Comparison of ENCODE assay signal across 8 mouse cellular contexts in genomic region chr16:22430211-22430951, GRCm38 (mm10). TPM values are rescaled to one million over a fixed set of nuclear protein-coding genes. Genes with fewer than 3 reads are reported as not detected.
DNase-seq lines count a peak whose midpoint lies in the region; ATAC-seq lines count a peak whose summit lies in the region.

No protein-coding gene starts in this region.

- intact Hi-C loops in left cerebral cortex, postnatal 25 days (cut with DNase I) = loop anchor here (5.0 kb wide), 1 partner anchor 118 kb away; no protein-coding TSS in a partner anchor

- no peak for ATAC-seq in activated CD4-positive, CD25-positive, alpha-beta regulatory T cell, adult 4 months
- ATAC-seq in inflammation-experienced regulatory T-cells, adult 6 months = no peak

- peak; percentile 84 for DNase-seq in layer of hippocampus, adult 11-12 months (ENCODE audit: low spot score)
- DNase-seq in layer of hippocampus, adult 9-10 months (ENCODE audit: low spot score) = no peak
- DNase-seq in cerebellum, adult 11-12 months = peak; percentile 82
- DNase-seq in frontal cortex, postnatal 14 days (ENCODE audit: low spot score in 2 of 2) = peak; percentile 51 to 53
- DNase-seq in left cerebral cortex, postnatal 25 days (ENCODE audit: low spot score in 2 of 2) = peak; percentile 53 to 80
- no peak for DNase-seq in urinary bladder, postnatal 4 days (ENCODE audit: low spot score in 2 of 2)

RNA-seq across cellular contexts. Expression of gene Etv5, which starts 9.1 kb away (rescaled TPM):
- total RNA-seq in left cerebral cortex, postnatal 25 days (2021) = 100 to 1,000 TPM in 1 of 2 experiments, 10 to 100 TPM in 1; 83.3 to 107 TPM
- 1 to 10 TPM; 1.7 to 5.6 TPM for polyA plus RNA-seq in activated CD4-positive, CD25-positive, alpha-beta regulatory T cell, adult 4 months (2017; shearing (Covaris generic))
- polyA plus RNA-seq in inflammation-experienced regulatory T-cells, adult 6 months (2017; shearing (Covaris generic)) = 1 to 10 TPM; 2.5 to 5.6 (median 5.2) TPM

Comparison
In these comparisons a context has a peak if more than half of its experiments do, and no peak if none do; other contexts are left out.
1. DNase-seq: peak in layer of hippocampus, adult 11-12 months (single experiment), cerebellum, adult 11-12 months (single experiment), frontal cortex, postnatal 14 days (2 of 2) and left cerebral cortex, postnatal 25 days (2 of 2); none in layer of hippocampus, adult 9-10 months (single experiment) and urinary bladder, postnatal 4 days (0 of 2).